Mouse (Mus musculus) adrenal gland, postnatal 36 days (tissue): ENCODE results near the gene Olfr172. TPM values are rescaled to one million over a fixed set of nuclear protein-coding genes. Genes with fewer than 3 reads are reported as not detected.
A peak's percentile ranks its signal among the peaks of the same experiment; 100 is the strongest.

Source experiments
- DNase-seq, 2 experiments: peaks; one replicate each; pipeline ENCODE4 v3.0.0; 2021; ENCODE audit warnings: mixed read lengths in 1 of 2
- long read RNA-seq, 2 experiments: library from polyadenylated mRNA; stranded (forward); transcript quantifications; one replicate each; pipeline ENCODE4 v2.0.0; 2021; ENCODE audit warnings: borderline sequencing depth in 2 of 2
- microRNA-seq: library from miRNA; unstranded; fragments of <30 nt; microRNA quantifications from one replicate; pipeline ENCODE4 v1.2.0, GENCODE M21; 2021
- total RNA-seq, 2 experiments: library from RNA; stranded (reverse); gene quantifications; 2 replicates each; pipeline ENCODE4 v1.2.3; 2021

Olfr172 gene
- total RNA-seq, result not detected
- long read RNA-seq, experiment 1, result 0 reads
- long read RNA-seq, experiment 2, result 0 reads

DNA sequence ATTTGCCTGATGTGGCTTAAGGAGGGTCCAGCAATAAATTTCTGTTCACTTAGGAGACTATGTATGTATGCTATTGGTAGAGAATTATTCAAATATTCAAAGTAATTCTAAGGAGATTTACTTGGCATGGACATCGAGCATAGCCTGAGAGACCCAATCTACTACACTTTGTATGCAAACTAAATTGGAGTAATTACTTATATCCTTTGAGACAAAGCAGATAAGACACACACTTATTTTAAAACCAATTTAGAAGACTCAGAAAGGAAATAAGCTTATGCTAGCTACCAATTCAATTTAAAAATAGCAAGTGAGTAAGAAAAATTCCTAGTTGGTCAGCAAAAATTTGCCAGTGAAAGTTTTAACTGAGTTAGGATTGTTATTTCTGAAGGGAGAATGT lies at the start of gene Olfr172:
Gene Olfr172 (minus strand): TSS at position 101 of the 400 bp plus-strand sequence.
- no peak for DNase-seq

DNA sequence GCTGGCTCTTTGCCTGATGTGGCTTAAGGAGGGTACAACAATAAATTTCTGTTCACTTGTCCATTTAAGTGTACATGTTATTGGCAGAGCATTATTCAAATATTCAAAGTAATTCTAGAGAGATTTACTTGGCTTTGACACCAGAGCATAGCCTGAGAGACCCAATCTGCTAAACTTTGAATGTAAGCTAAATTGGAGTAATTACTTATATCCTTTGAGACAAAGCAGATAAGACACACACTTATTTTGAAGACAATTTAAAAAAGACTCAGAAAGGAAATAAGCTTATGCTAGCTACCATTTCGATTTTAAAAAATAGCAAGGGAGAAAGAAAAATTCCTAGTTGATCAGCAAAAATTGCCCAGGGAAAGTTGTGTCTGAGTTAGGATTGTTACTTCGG lies 37.2 kb upstream of the Olfr172 start, which contains the start of gene Olfr173:
Gene Olfr173 (minus strand): TSS at position 101 of the 400 bp plus-strand sequence.
- DNase-seq, result no peak

- no peak for DNase-seq
Observed at GRCm38 (mm10) chr16:58756191-58756590, 6.8 kb downstream of the Olfr172 start.

DNA sequence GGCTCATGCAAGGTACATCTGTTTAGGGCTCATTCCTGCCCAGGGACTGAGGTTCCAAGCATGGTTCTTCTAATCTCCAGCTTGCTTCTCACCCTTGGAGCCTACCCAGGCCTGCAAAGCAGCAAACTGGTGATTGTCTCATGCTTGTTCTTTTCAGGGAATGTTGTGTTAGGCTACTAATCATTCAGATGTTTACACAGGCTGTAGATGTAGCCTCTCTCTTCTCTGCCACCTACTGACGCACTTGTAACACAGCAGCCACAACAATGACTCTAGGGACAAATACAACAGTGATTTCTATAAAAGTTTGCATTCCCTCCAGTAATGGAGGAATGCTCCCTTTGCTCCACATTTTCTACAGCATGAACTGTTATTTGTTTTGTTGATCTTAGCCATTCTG lies 11.7 kb downstream of the Olfr172 start:
- DNase-seq, result no peak

- DNase-seq, result no peak
Observed at GRCm38 (mm10) chr16:58746715-58747114, 16.3 kb downstream of the Olfr172 start.

GRCm38 (mm10) chr16:58740751-58741150 lies 22.2 kb downstream of the Olfr172 start:
- no peak for DNase-seq

DNA sequence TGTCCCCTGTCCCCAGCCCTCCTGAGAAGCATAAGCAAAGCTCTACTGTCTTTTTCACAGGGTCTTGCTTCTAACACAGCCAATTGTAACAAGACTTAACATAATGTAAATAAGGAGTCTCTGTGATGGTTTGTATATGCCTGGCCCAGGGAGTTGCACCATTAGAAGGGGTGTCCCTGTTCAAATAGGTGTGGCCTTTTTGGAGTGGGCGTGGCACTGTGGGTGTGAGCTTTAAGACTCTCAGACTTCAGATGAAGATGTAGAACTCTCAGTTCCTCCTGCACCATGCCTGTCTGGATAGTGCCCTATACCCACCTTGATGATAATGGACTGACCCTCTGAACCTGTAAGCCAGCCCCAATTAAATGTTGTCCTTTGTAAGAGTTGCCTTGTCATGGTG lies 24.2 kb downstream of the Olfr172 start:
- no peak for DNase-seq

DNA sequence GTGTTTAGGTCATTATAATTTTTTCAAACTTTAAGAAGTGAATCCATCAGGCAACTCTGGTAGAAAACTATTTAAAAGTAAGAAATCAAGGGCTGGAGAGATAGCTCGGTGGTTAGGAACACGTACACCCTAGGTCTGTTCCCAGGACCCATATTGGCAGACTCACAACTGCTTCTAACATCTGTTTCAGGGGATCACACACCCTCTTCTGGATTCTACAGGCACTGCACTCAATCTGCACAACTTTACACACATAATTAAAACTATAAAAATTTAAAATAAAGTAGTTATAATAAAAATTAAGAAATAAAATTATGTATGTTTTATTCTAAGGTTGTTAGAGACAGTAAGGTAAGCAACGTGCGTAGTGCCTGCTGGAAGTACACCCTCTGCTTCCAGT lies 24.8 kb downstream of the Olfr172 start:
- no peak for DNase-seq

GRCm38 (mm10) chr16:58728176-58728671 lies 34.8 kb downstream of the Olfr172 start:
- peak; percentile 52 to 56 for DNase-seq

DNA sequence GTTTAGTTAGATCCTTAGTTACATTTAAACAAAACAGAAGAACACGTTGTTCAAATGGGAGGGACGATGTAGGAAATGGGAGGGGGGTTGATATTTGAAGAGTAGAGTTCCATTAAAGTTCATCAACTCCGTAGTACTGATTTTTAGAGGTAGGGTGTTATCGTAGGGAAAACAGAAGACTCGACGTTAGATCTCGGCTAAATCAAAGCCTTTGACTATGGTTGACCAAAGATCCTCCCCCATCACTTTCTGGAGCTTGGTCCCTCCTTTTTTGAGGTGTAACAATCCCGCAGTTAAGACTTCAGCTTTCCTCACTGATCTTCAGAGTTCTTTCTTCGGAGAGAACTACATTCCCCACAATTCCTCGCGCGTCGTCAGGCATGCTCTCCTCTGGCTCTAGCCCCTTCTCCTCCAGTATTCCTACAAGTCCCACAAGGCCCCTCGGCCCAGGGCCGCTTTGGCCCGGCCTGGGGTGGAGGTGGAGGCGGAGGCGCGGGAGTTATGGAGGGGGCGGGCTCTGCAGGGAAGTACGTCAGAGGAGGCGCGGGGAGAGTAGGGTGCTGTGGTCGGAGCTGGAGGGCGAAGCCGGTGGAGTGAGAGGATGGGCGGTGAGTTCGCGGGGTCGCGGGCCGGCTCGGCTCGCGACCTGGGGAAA lies 35.4 kb downstream of the Olfr172 start, which contains the start of gene Cldnd1:
Gene Cldnd1 (plus strand): TSS at position 434 of the 655 bp plus-strand sequence.
- DNase-seq, result peak; percentile 97

DNA sequence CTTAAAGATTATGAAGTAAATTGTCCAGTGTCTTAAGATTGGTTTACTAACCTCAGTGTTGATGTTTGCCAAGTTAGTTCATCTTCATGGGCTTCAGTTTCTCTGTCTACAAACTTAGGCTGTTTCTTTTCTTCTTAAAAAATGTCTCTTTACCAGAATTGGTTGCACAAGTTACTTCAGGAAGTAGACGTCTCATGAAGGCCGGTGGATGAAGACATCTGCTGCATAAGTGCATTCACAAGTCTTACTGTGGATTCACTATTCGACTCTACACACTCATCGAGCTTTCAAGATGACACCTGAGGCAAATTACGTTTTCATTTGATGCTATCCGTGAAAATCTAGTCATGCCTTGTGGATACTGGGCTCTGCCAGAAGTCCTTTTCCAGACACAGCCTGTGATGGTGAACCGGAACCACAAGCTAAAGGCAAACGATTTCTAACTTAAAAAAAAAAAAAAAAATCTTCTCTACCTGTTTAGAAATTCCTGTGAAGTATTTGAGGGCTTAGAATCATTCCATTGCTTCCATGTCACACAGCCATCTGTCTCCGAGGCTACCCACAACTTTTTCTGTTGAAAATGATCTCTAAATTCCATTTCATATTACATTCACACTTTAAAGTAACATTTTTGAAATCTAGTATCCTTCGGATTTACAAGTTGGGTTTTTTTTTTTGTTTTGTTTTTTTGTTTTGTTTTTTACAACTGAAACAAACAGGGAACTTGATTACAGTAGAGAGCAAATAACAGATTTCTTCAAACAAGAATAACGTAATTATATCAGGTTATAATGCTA lies 36.1 kb downstream of the Olfr172 start:
- no peak for DNase-seq

DNA sequence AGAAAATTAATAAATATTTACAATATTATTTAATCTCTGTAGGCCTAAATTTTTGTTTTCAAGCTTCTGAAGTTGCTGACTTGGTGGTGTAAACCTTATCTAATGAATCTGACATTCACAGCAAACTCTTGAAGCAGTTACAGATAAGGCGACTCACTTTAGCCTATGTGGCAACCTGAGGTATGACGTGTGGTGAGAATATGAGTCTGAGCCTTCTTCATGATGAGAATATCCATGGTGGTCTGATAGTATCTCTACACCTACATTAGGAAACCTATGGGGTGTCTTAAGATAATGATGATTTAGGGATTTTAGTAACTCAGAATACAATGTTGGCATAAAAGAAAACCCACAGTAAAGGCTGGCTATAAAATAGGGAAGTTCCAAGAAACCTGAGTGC lies 40.7 kb downstream of the Olfr172 start:
- DNase-seq, result no peak

- DNase-seq, result no peak
Observed at GRCm38 (mm10) chr16:58718666-58719120, 44.3 kb downstream of the Olfr172 start, which contains the start of gene Gpr15. Gpr15 (minus strand) TSS chr16:58719070.

- no peak for DNase-seq
Observed at GRCm38 (mm10) chr16:58715018-58715417, 48.0 kb downstream of the Olfr172 start.

DNA sequence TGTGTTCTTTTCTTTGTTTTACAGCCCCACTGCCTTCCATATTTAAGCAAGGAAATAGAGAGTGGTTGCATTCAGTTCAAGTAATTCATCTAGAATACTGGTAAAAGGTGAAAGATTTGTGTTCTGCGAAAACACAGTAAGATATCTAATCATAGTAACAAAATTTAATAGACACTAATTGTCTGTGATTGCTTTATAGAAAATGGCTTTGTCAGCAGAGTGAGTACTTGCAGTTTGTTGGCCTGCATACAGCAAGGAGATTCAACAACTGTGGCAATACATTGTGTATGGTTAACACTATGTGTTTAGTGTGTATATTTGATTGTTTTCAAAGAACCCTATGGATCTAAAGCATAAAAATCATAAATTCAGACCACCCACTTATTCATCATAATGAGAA lies 49.8 kb downstream of the Olfr172 start:
- DNase-seq, result no peak

GRCm38 (mm10) chr16:58712221-58712620 lies 50.8 kb downstream of the Olfr172 start:
- DNase-seq, result no peak

Small RNAs within 50 kb of the gene (microRNA-seq; reads per million reads assigned to microRNA genes)
- gene Gm27564, result not detected

Other genes starting within 250 kb of the Olfr172 start
- 10 to 100 TPM; 30.3 to 38.5 TPM for gene St3gal6, start 238.9 kb downstream of the Olfr172 start, total RNA-seq
- gene Gm813, start 146.2 kb downstream of the Olfr172 start, total RNA-seq, result not detected
- gene E330017A01Rik, start 124.4 kb downstream of the Olfr172 start, total RNA-seq, result not detected
- gene Cpox, start 92.9 kb downstream of the Olfr172 start, total RNA-seq, result 10 to 100 TPM; 17.0 to 18.9 TPM
- not detected for gene Gpr15, start 44.1 kb downstream of the Olfr172 start, total RNA-seq
- gene Cldnd1, start 35.3 kb downstream of the Olfr172 start, total RNA-seq, result 10 to 100 TPM; 67.0 to 92.3 TPM
- gene Olfr173, start 37.1 kb upstream of the Olfr172 start, total RNA-seq, result not detected
- not detected for gene Olfr175-ps1, start 63.6 kb upstream of the Olfr172 start, total RNA-seq
- not detected for gene Olfr177, start 111.6 kb upstream of the Olfr172 start, total RNA-seq
- not detected for gene Olfr178, start 128.9 kb upstream of the Olfr172 start, total RNA-seq
- gene Olfr181, start 165.6 kb upstream of the Olfr172 start, total RNA-seq, result not detected
- not detected for gene Olfr180, start 166.2 kb upstream of the Olfr172 start, total RNA-seq
- not detected for gene Olfr183, start 232.2 kb upstream of the Olfr172 start, total RNA-seq